Mouse (Mus musculus) MEL (cell line): Measurements from ENCODE around the gene Mobp.

Source experiments
- CHD1 ChIP-seq: IDR thresholded peaks from 2 replicates; pipeline ENCODE4 v1.6.1; 2012; ENCODE audit warnings: low read depth, mild to moderate bottlenecking, inconsistent platforms, low read length, improper control_type of control experiment
- CHD2 ChIP-seq: IDR thresholded peaks from 2 replicates; pipeline ENCODE4 v1.6.1; 2011; ENCODE audit warnings: low read length, improper control_type of control experiment
- CTCF ChIP-seq, 3 experiments: IDR thresholded peaks in 2 of 3; conservative IDR thresholded peaks in 1 of 3; 2 replicates each; pipeline ENCODE4 v1.5.1; 2011 to 2012; ENCODE audit warnings: low read length in 3 of 3, low read depth in 2 of 3, mild to moderate bottlenecking in 2 of 3, improper control_type of control experiment in 1 of 3, inconsistent platforms in 1 of 3, mixed read lengths in 1 of 3, moderate library complexity in 1 of 3; ENCODE audit not compliant: control insufficient read depth in 1 of 3, insufficient read depth in 1 of 3, poor library complexity in 1 of 3, severe bottlenecking in 1 of 3
- E2F4 ChIP-seq: IDR thresholded peaks from 2 replicates; pipeline ENCODE4 v1.6.1; 2011; ENCODE audit warnings: low read depth, low read length, improper control_type of control experiment, borderline replicate concordance
- ELF1 ChIP-seq: IDR thresholded peaks from 2 replicates; pipeline ENCODE4 v1.6.1; 2014; ENCODE audit warnings: low read depth, mild to moderate bottlenecking, inconsistent platforms, low read length, improper control_type of control experiment, moderate library complexity
- ETS1 ChIP-seq: IDR thresholded peaks from 2 replicates; pipeline ENCODE4 v1.6.1; 2012; ENCODE audit warnings: low read depth, mild to moderate bottlenecking, inconsistent platforms, low read length, improper control_type of control experiment, moderate library complexity
- MYC ChIP-seq: IDR thresholded peaks from 2 replicates; pipeline ENCODE4 v1.6.1; 2011; ENCODE audit warnings: low read depth, mild to moderate bottlenecking, low read length, improper control_type of control experiment, moderate library complexity
- POLR2A ChIP-seq, 2 experiments: IDR thresholded peaks; 2 replicates each; pipeline ENCODE4 v1.6.1; 2011 to 2012; ENCODE audit warnings: low read length in 2 of 2, mild to moderate bottlenecking in 2 of 2, control low read depth in 1 of 2, improper control_type of control experiment in 1 of 2, low read depth in 1 of 2, moderate library complexity in 1 of 2; ENCODE audit not compliant: control insufficient read depth in 1 of 2, insufficient read depth in 1 of 2, poor library complexity in 1 of 2
- POLR2AphosphoS5 ChIP-seq: IDR thresholded peaks from 2 replicates; pipeline ENCODE4 v1.6.1; 2012; ENCODE audit warnings: low read depth, borderline replicate concordance, mild to moderate bottlenecking, inconsistent platforms, low read length, moderate library complexity, mixed read lengths
- SIN3A ChIP-seq: IDR thresholded peaks from 2 replicates; pipeline ENCODE4 v1.6.1; 2012; ENCODE audit warnings: low read length, improper control_type of control experiment, inconsistent platforms
- TCF12 ChIP-seq: IDR thresholded peaks from 2 replicates; pipeline ENCODE4 v1.6.1; 2014; ENCODE audit warnings: low read depth, mild to moderate bottlenecking, inconsistent platforms, low read length, improper control_type of control experiment, moderate library complexity
- UBTF ChIP-seq: IDR thresholded peaks from 2 replicates; pipeline ENCODE4 v1.6.1; 2012; ENCODE audit warnings: low read depth, mild to moderate bottlenecking, inconsistent platforms, low read length, improper control_type of control experiment, moderate library complexity, borderline replicate concordance; ENCODE audit not compliant: insufficient read depth

DNA sequence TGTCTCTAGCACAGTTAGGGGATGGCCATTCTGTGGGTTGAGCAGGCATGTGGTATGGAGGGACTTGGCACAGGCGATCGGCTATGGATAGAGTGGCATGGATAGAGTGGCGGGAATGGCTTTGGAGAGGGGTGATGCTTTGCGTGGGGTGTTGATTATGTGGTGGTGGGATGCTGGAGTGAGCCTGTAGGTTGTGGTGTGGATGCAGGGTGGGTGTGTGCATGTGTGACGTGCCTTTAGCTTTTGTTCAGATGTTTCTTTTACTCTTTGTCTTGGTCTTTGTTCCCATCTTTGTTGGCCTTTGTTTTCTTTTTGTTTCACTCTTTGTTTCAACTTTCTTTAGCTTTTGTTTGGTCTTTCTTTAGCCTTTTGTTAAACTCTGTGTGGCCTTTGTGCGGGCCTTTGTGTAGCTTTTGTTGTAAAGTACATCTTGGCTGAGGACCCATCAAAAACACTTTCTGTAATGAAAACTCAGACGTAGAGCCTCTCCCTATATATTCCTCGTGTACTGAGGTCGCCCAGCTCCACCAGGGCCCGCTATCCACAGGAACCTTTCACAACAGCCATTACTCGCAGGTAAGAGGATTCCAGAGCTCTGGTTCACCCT is at the start of gene Mobp:
- no peak for TF ChIP-seq CHD2
- TF ChIP-seq POLR2A (IDR thresholded peaks at IDR 0.05; ENCODE audit: control insufficient read depth in 1 of 2, insufficient read depth in 1 of 2, low read depth in 1 of 2, low read length in 2 of 2, poor library complexity in 1 of 2) = no peak
- no peak for TF ChIP-seq MYC
- TF ChIP-seq CTCF (IDR thresholded peaks at IDR 0.05 in 2 of 3, conservative IDR thresholded peaks at IDR 0.05 in 1 of 3; ENCODE audit: control insufficient read depth in 1 of 3, insufficient read depth in 1 of 3, low read depth in 2 of 3, low read length in 3 of 3, poor library complexity in 1 of 3, severe bottlenecking in 1 of 3) = no peak
- no peak for TF ChIP-seq POLR2AphosphoS5
- TF ChIP-seq ELF1 = no peak
- no peak for TF ChIP-seq TCF12
- no peak for TF ChIP-seq E2F4
- TF ChIP-seq ETS1 = no peak
- TF ChIP-seq CHD1 = no peak
- no peak for TF ChIP-seq SIN3A
- no peak for TF ChIP-seq UBTF
